Mouse (Mus musculus) right cerebral cortex, postnatal 25 days (tissue): ENCODE results near the gene Mfn2.

Experiments used
- DNase-seq: peaks from one replicate; pipeline ENCODE4 v3.0.0; 2022

Gene Mfn2

GRCm38 (mm10) chr4:147904313-147905089 is at the start of gene Mfn2:
Mfn2 (minus strand) TSS chr4:147904704.
- DNase-seq, result peak; percentile 90

GRCm38 (mm10) chr4:147953590-147953989 is 49.1 kb upstream of the Mfn2 start:
- no peak for DNase-seq

- no peak for DNase-seq
Measured at GRCm38 (mm10) chr4:147947511-147947910, 43.0 kb upstream of the Mfn2 start.

- DNase-seq, result no peak
Measured at GRCm38 (mm10) chr4:147943005-147943404, 38.5 kb upstream of the Mfn2 start.

GRCm38 (mm10) chr4:147941045-147942020 is 36.8 kb upstream of the Mfn2 start:
- DNase-seq, result peak; percentile 64

GRCm38 (mm10) chr4:147940576-147941044 is 36.1 kb upstream of the Mfn2 start, which contains the start of gene 2510039O18Rik:
2510039O18Rik (plus strand) TSS chr4:147940895.
- DNase-seq, result peak; percentile 80

GRCm38 (mm10) chr4:147940111-147940510 is 35.6 kb upstream of the Mfn2 start:
- no peak for DNase-seq

GRCm38 (mm10) chr4:147938148-147939096 is 33.9 kb upstream of the Mfn2 start:
- no peak for DNase-seq

GRCm38 (mm10) chr4:147937486-147937885 is 33.0 kb upstream of the Mfn2 start:
- no peak for DNase-seq

- no peak for DNase-seq
Measured at GRCm38 (mm10) chr4:147937021-147937420, 32.5 kb upstream of the Mfn2 start.

- peak; percentile 74 for DNase-seq
Measured at GRCm38 (mm10) chr4:147936331-147936954, 31.9 kb upstream of the Mfn2 start, which contains the start of gene Plod1. Plod1 (minus strand) TSS chr4:147936767.

GRCm38 (mm10) chr4:147935904-147936303 is 31.4 kb upstream of the Mfn2 start:
- DNase-seq, result no peak

GRCm38 (mm10) chr4:147934611-147935010 is 30.1 kb upstream of the Mfn2 start:
- DNase-seq, result no peak

GRCm38 (mm10) chr4:147934134-147934533 is 29.6 kb upstream of the Mfn2 start:
- DNase-seq, result no peak

- no peak for DNase-seq
Measured at GRCm38 (mm10) chr4:147930946-147931345, 26.4 kb upstream of the Mfn2 start.

GRCm38 (mm10) chr4:147928540-147928939 is 24.0 kb upstream of the Mfn2 start:
- no peak for DNase-seq

- no peak for DNase-seq
Measured at GRCm38 (mm10) chr4:147928136-147928535, 23.6 kb upstream of the Mfn2 start.

- no peak for DNase-seq
Measured at GRCm38 (mm10) chr4:147927705-147928104, 23.2 kb upstream of the Mfn2 start.

- no peak for DNase-seq
Measured at GRCm38 (mm10) chr4:147922341-147922740, 17.8 kb upstream of the Mfn2 start.

GRCm38 (mm10) chr4:147920973-147921372 is 16.5 kb upstream of the Mfn2 start:
- DNase-seq, result no peak

- no peak for DNase-seq
Measured at GRCm38 (mm10) chr4:147918459-147919121, 14.1 kb upstream of the Mfn2 start.
